Mouse (Mus musculus): ENCODE measurements around the gene Nacc2. TPM values are rescaled to one million over a fixed set of nuclear protein-coding genes. Genes with fewer than 3 reads are reported as not detected.

Nacc2 gene
- polyA plus RNA-seq, 1 experiment from 2014 or later = 6.1 TPM

DNA sequence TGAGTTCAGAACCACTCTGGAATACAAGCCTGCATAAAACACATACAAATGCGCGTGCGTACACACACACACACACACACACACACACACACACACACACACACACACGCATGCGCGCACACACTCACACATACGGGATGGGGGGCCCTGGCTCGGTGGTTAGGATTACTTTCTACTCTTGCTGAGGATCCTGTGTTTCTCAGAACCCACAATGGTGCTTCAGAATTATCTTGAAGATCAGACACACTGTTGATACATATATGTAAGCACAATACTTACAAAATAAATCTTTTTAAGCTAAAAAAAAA lies 100.8 kb downstream of the Nacc2 start:
- Histone ChIP-seq H3K4me1 (ENCODE audit: control insufficient read depth, insufficient read depth, low read length) (0 out of 2 replicates have a peak, but pooled peaks cover 8% of the 10 kb centered on the region), H3K9ac (ENCODE audit: low read length) (no peak overlapping the region), H3K27me3 (replicated peaks; ENCODE audit: control insufficient read depth, insufficient read depth, low read length) (no peaks in the 10 kb centered on the region), H3K27ac (ENCODE audit: low read depth, low read length) (no peak overlapping the region), H3K4me2 (ENCODE audit: low read length) (peak overlapping the region; percentile 42), H3K36me3 (ENCODE audit: control insufficient read depth, insufficient read depth, low read length) (no peaks in the 10 kb centered on the region), H3K9me3 (replicated peaks; ENCODE audit: control insufficient read depth, low read length) (no peaks in the 10 kb centered on the region), H3K4me3 (ENCODE audit: low read depth, low read length) (no peak overlapping the region)
- ATAC-seq = no peak; the same call in 1 of the 2 replicates
- WGBS = 85% methylated on average over 8 of the region's 8 CpGs
- DNase-seq (ENCODE audit: low spot score) = no peak

DNA sequence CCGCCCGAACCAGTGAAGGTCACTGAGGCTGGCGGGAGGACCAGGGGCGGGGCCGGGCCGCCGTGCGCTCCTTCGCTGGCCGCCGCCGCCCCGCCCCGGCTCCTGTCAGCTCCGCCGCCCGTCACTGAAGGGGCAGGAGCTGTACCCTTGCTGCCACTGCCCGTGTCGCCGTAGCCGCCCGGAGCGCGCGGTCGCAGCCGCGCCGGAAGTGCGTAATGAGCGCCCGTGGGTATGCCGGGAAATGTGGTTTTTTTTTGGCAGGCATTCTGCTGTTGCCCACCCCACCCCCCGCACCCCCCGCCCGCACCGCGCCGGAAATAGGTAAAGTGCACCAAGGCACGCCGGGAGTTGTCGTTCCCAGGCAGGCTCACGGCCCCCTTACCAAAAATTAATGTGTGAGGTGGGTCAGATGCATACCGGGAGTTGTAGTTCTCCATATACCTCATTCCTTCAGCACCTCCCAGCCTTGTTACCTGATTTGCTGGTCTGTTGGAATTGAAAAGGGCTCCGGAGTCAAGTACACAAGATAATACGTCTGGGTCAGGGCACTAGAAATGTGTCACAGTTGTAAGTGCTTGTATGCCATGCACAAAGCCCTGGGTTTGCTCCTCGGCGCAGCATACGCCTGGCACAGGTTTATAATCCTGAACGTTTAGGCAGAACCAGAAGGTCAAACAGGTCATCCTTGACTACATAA lies 101.3 kb downstream of the Nacc2 start, which contains the start of gene Ubac1:
Ubac1 (minus strand) TSS at position 187 of the 697 bp plus-strand sequence.
- H3K4me1 ChIP-seq (ENCODE audit: control insufficient read depth, insufficient read depth, low read length) = 0 out of 2 replicates have a peak, but pooled peaks cover 8% of the 10 kb centered on the region
- 5% methylated on average over 50 of the region's 50 CpGs for WGBS
- ATAC-seq (peak; percentile 95), DNase-seq (ENCODE audit: low spot score) (peak; percentile 97)
- H3K36me3 ChIP-seq (ENCODE audit: control insufficient read depth, insufficient read depth, low read length) = no peaks in the 10 kb centered on the region
- H3K9me3 ChIP-seq (replicated peaks; ENCODE audit: control insufficient read depth, low read length) = no peaks in the 10 kb centered on the region
- peak within 1 kb of the TSS; percentile 78; the same call in 1 of the 2 replicates for H3K27ac ChIP-seq (ENCODE audit: low read depth, low read length)
- H3K4me3 ChIP-seq (ENCODE audit: low read depth, low read length) = peak within 1 kb of the TSS; percentile 86
- H3K9ac ChIP-seq (ENCODE audit: low read length) = peak within 1 kb of the TSS; percentile 75
- H3K4me2 ChIP-seq (ENCODE audit: low read length) = peak within 1 kb of the TSS; percentile 97
- no peaks in the 10 kb centered on the region for H3K27me3 ChIP-seq (replicated peaks; ENCODE audit: control insufficient read depth, insufficient read depth, low read length)

DNA sequence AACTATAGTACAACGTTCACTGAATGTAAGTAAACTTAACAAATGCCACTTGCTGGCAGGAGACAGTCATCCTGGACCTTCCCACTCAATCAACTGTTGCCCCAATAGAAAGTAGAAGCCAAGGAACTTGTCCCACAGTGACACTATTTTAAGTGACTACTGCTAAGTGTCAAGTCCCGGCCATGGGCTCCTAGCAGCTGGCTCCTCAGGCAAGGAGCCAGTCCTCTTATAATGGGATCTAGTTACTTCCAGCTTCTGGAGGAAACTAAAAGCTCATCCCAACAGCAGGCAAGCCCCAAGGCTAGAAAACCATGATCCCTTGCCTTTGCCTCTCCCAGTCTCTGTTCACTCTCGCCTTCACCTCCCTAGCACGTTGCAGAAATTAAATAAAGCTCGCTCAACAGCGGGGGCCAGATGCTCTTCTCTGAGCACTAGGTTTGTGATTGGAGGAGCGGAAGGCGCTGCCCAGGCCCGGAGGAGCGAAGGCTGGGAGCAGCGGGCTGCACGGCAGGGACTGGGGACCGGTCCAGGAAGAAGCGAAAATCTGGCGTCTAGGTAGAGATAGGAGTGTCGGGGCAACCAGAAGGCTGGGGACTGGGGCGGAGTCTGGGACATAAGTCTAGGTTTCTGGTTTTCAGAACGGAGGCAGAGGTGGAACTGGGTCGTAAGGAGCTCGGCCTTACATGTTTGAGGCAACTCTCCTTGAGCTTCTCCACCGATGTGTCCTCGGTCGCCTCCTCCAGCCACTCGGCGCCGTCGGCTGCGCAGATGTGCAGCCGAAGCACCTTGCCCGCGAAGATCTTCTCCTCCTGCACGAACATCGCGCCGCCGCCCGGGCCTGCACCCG lies 102.1 kb downstream of the Nacc2 start:
- Histone ChIP-seq H3K9me3 (replicated peaks; ENCODE audit: control insufficient read depth, low read length) (no peaks in the 10 kb centered on the region), H3K4me3 (ENCODE audit: low read depth, low read length) (peak overlapping the region; percentile 86), H3K4me1 (ENCODE audit: control insufficient read depth, insufficient read depth, low read length) (0 out of 2 replicates have a peak, but pooled peaks cover 8% of the 10 kb centered on the region), H3K27me3 (replicated peaks; ENCODE audit: control insufficient read depth, insufficient read depth, low read length) (no peaks in the 10 kb centered on the region), H3K27ac (ENCODE audit: low read depth, low read length) (peak overlapping the region; percentile 78; the same call in 1 of the 2 replicates), H3K9ac (ENCODE audit: low read length) (peak overlapping the region; percentile 75), H3K36me3 (ENCODE audit: control insufficient read depth, insufficient read depth, low read length) (peaks cover 4% of the 10 kb centered on the region), H3K4me2 (ENCODE audit: low read length) (peak overlapping the region; percentile 97)
- peak; percentile 36 for ATAC-seq
- peak; percentile 9 for DNase-seq (ENCODE audit: low spot score)
- WGBS = 2% methylated on average over 37 of the region's 38 CpGs

DNA sequence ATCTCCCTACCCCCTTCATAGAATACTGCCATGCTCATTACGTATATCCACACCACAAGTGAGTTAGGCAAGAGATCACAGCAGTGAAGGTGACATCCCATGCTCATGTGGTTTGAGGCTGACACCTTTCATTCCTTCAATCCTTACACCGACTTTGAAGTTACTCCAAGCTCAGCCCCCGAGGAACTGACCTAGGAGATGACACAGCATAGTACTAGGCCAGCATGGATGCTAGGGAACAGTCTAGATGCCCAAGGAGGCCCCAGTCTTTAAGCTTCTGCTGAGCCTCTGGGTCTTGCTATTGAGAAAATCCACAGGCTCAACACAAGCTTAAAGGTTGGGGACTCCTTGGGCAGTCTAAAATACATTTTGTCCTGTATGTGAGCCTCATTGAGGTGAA lies 103.1 kb downstream of the Nacc2 start:
- Histone ChIP-seq H3K27ac (ENCODE audit: low read depth, low read length) (no peak overlapping the region), H3K4me1 (ENCODE audit: control insufficient read depth, insufficient read depth, low read length) (0 out of 2 replicates have a peak, but pooled peaks cover 8% of the 10 kb centered on the region), H3K9ac (ENCODE audit: low read length) (no peak overlapping the region), H3K27me3 (replicated peaks; ENCODE audit: control insufficient read depth, insufficient read depth, low read length) (no peaks in the 10 kb centered on the region), H3K4me2 (ENCODE audit: low read length) (no peak overlapping the region), H3K36me3 (ENCODE audit: control insufficient read depth, insufficient read depth, low read length) (peaks cover 12% of the 10 kb centered on the region), H3K9me3 (replicated peaks; ENCODE audit: control insufficient read depth, low read length) (no peaks in the 10 kb centered on the region), H3K4me3 (ENCODE audit: low read depth, low read length) (no peak overlapping the region)
- no peak for DNase-seq (ENCODE audit: low spot score)
- 88% methylated on average over 3 of the region's 3 CpGs for WGBS
- ATAC-seq = no peak

DNA sequence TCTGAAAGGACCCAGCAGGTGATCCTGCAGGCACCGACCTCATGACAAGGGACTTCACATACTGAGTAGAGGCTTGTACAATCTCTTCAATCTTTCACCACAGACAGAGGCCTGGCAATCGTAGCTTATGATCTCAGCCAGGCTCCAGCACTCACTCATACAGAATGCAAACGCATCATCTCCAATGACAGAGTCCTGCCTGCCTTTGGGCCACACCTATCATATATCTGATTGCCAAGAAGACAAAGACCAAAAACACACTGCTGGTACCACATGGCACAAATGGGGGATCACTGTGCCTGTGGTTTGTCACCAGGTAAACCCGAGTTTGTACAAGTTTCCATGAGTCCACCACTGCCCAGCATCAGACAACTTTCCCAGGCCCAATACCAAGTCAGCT lies 105.7 kb downstream of the Nacc2 start:
- Histone ChIP-seq H3K4me1 (ENCODE audit: control insufficient read depth, insufficient read depth, low read length) (0 out of 2 replicates have a peak, but pooled peaks cover 8% of the 10 kb centered on the region), H3K4me2 (ENCODE audit: low read length) (no peak overlapping the region), H3K27ac (ENCODE audit: low read depth, low read length) (no peak overlapping the region), H3K9me3 (replicated peaks; ENCODE audit: control insufficient read depth, low read length) (no peaks in the 10 kb centered on the region), H3K4me3 (ENCODE audit: low read depth, low read length) (no peak overlapping the region), H3K9ac (ENCODE audit: low read length) (no peak overlapping the region), H3K27me3 (replicated peaks; ENCODE audit: control insufficient read depth, insufficient read depth, low read length) (no peaks in the 10 kb centered on the region), H3K36me3 (ENCODE audit: control insufficient read depth, insufficient read depth, low read length) (peaks cover 34% of the 10 kb centered on the region)
- ATAC-seq (no peak), DNase-seq (ENCODE audit: low spot score) (no peak)
- 79% methylated on average over 4 of the region's 4 CpGs for WGBS

DNA sequence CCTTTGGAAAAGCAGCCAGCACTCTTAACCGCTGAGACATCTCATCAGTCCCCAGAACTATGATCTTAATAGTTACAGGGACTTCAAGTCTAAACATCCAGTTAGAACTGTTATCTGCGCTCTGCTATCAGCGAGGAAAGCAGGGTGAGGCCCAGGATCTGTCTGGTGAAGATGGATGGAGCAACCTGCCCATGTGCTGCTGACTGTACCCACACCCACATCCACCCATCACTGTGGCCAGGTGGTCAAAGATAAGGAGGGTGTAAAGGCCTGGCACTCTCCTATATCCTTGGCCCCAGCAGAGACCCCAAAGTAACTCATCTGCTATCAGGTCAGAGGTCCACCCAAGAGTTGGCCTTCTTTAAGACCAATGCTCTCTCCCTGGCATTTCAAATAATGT lies 109.3 kb downstream of the Nacc2 start:
- H3K27ac ChIP-seq (ENCODE audit: low read depth, low read length) = no peak overlapping the region
- no peak overlapping the region for H3K4me3 ChIP-seq (ENCODE audit: low read depth, low read length)
- no peak for DNase-seq (ENCODE audit: low spot score)
- no peak overlapping the region for H3K9ac ChIP-seq (ENCODE audit: low read length)
- H3K27me3 ChIP-seq (replicated peaks; ENCODE audit: control insufficient read depth, insufficient read depth, low read length) = no peaks in the 10 kb centered on the region
- 97% methylated on average over 3 of the region's 3 CpGs for WGBS
- no peak for ATAC-seq
- no peaks in the 10 kb centered on the region for H3K4me1 ChIP-seq (ENCODE audit: control insufficient read depth, insufficient read depth, low read length)
- H3K4me2 ChIP-seq (ENCODE audit: low read length) = no peak overlapping the region
- peaks cover 70% of the 10 kb centered on the region for H3K36me3 ChIP-seq (ENCODE audit: control insufficient read depth, insufficient read depth, low read length)
- H3K9me3 ChIP-seq (replicated peaks; ENCODE audit: control insufficient read depth, low read length) = no peaks in the 10 kb centered on the region

DNA sequence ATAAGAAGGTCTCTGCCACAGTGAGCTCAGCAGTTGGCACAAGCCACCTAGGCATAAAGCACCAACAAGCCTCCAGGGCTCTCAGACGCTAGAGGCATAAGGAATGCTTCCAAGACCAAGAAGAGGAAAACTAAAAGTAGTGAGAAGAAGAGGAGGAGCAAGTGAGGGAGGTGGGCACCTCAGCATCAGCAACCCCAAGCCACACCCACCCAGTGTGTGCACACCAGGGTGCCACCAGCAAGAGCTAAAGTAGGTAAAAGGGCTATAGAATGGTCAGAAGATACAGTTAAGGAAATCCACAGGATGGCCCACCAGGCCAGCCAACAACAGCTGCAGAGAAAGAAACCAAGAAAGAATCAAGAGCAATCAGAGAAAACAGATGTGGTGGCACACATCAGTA lies 111.6 kb downstream of the Nacc2 start:
- Histone ChIP-seq H3K9ac (ENCODE audit: low read length) (no peak overlapping the region), H3K9me3 (replicated peaks; ENCODE audit: control insufficient read depth, low read length) (no peaks in the 10 kb centered on the region), H3K4me2 (ENCODE audit: low read length) (no peak overlapping the region), H3K4me1 (ENCODE audit: control insufficient read depth, insufficient read depth, low read length) (no peaks in the 10 kb centered on the region), H3K27me3 (replicated peaks; ENCODE audit: control insufficient read depth, insufficient read depth, low read length) (no peaks in the 10 kb centered on the region), H3K4me3 (ENCODE audit: low read depth, low read length) (no peak overlapping the region), H3K36me3 (ENCODE audit: control insufficient read depth, insufficient read depth, low read length) (peaks cover 93% of the 10 kb centered on the region), H3K27ac (ENCODE audit: low read depth, low read length) (no peak overlapping the region)
- DNase-seq (ENCODE audit: low spot score) (no peak), ATAC-seq (no peak)
- 76% methylated on average over 1 of the region's 1 CpGs for WGBS
